Mouse (Mus musculus): ENCODE measurements around the gene Carm1.

The Carm1 gene

DNA sequence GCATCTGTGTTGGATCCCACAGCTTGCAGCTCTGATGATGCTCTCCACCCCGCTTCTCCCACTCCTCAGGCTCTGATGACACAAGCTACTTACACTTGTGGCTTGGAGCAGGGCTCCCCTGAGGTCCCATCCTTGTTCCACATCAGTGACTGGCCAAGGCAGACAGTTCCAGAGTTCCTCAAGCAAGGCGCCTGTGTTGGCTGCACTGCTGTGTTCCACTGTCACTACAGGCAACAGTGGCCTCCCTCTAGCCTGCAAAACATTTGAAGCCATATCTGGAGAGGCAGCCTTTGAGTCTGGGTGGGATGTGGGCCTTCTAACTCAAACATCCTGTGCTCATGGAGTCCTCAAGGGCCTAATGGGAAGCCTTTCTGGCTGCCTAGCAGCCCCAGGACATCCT, 10.3 kb downstream of the Carm1 start:
- ChIA-PET CTCF (interaction anchor here in 3 of 4 experiments (0.6 to 3.5 kb wide), 4 partner anchors 11 to 66 kb away, joined by 3 to 17 read pairs (median 6); partner anchors contain the start of gene Carm1 (in 1 of the 3)), POLR2A (interaction anchor here in 3 of 4 experiments (0.6 to 5.9 kb wide), 13 partner anchors 9 to 320 kb away, joined by 3 to 66 read pairs (median 4); partner anchors contain the start of genes Carm1 (in 2 of the 3), Qtrt1 (in 1 of the 3), Timm29 (in 1 of the 3) and Yipf2 (in 1 of the 3))

- CTCF ChIA-PET = interaction anchor here in 3 of 4 experiments (0.6 to 1.2 kb wide), 3 partner anchors 12 to 54 kb away, joined by 3 to 8 read pairs (median 3); no protein-coding TSS in a partner anchor
- POLR2A ChIA-PET = interaction anchor here in 3 of 4 experiments (0.7 to 5.9 kb wide), 14 partner anchors 9 to 320 kb away, joined by 3 to 66 read pairs (median 4); partner anchors contain the start of genes Carm1 (in 2 of the 3), Timm29 (in 2 of the 3) and Yipf2 (in 2 of the 3)
Measured at GRCm38 (mm10) chr9:21557556-21557955, 10.9 kb downstream of the Carm1 start.

- ChIA-PET CTCF (interaction anchor here in 3 of 4 experiments (0.6 to 2.3 kb wide), 3 partner anchors 12 to 63 kb away, joined by 3 to 8 read pairs (median 7); no protein-coding TSS in a partner anchor), POLR2A (interaction anchor here in 3 of 4 experiments (0.7 to 5.9 kb wide), 12 partner anchors 8 to 165 kb away, joined by 3 to 66 read pairs (median 4); partner anchors contain the start of genes Carm1 (in 2 of the 3), Timm29 (in 2 of the 3), Yipf2 (in 2 of the 3) and Ldlr (in 1 of the 3))
Measured at GRCm38 (mm10) chr9:21558366-21558765, 11.7 kb downstream of the Carm1 start.

DNA sequence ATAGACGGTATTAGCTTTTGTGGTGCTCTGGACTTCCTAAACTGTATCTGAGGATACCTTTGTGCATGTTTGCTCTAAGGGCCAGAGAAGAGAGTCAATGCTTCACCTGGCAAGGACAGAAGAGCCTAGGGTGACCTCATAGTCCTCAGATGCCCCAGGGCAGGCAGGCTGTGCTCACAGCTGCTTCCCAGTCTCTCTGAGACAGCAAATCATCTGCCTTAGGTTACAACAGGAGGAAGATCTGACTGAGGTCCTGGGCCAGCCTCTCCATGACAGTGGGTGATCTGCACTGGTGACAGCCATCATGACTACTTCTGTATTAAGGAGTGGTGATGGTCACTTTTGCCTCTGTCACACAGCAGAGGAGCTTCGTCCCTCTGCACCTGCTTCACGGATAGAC, 12.5 kb downstream of the Carm1 start:
- CTCF ChIA-PET = interaction anchor here in 3 of 4 experiments (0.5 to 2.9 kb wide), 3 partner anchors 13 to 42 kb away, joined by 7 to 13 read pairs (median 10); no protein-coding TSS in a partner anchor

DNA sequence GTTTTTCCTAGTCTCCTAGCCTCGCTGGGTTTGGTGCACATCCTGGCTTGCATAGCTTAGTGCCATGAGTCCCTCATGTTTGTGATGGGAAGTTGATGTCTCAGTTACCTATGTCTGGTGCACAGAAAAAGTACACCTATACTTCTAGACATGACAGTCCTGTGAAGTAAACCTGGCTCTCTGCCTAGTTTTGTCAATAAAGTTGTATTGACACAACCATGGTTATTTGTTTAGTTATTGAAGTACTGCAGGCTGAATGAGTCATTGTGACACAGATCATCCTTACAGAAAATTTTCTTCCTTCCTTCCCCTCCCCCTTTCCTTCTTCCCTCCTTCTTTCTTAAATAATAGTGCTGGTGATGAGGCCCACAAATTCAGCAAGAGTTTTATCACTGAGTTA, 17.7 kb downstream of the Carm1 start:
- ChIA-PET POLR2A (interaction anchor here in 1 of 4 experiments (1.2 to 3.3 kb wide), 3 partner anchors 9 to 28 kb away, joined by 4 to 19 read pairs (median 6); no protein-coding TSS in a partner anchor), CTCF (interaction anchor here in 3 of 4 experiments (0.6 to 1.1 kb wide), 3 partner anchors 18 to 118 kb away, joined by 3 to 4 read pairs (median 3); no protein-coding TSS in a partner anchor)

More for the DNA sequence above, 12.5 kb downstream of the Carm1 start:
- POLR2A ChIA-PET = interaction anchor here in 3 of 4 experiments (0.6 to 5.9 kb wide), 14 partner anchors 8 to 830 kb away, joined by 3 to 66 read pairs (median 4); partner anchors contain the start of genes Carm1 (in 2 of the 3), Timm29 (in 2 of the 3), Yipf2 (in 2 of the 3) and Ldlr (in 1 of the 3)

DNA sequence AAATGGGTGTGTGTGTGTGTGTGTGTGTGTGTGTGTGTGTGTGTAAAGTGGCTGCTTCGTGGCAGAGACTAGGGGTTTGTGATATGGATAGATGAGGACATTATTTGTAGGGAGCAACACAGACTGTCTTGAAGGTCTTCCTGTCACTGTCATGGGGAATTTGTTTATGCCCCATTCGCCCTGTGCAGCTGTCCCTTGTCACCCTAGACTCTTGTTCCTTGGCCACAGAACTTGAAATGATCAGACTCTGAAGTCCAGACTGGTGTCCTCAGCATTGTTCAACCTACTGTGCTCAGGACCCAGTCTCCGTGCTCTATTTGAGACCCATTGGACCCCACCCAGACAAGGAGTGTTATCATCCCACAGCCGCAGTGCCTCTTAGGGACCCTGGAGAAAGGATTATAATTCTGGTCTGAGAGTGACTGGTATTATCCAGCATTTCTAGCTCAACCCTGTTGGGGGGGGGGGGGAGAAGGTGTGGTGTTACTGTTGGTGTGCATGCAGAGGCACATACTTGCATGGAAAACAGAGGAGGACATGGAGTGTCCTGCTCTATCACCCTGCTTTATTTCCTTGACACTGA, 18.4 kb downstream of the Carm1 start:
- ChIA-PET CTCF (interaction anchor here (0.5 to 1.1 kb wide), 6 partner anchors 19 to 408 kb away, joined by 3 to 5 read pairs (median 4); partner anchors contain the start of gene Carm1 (in 1 of the 4)), POLR2A (interaction anchor here in 3 of 4 experiments (0.6 to 4.5 kb wide), 13 partner anchors 7 to 79 kb away, joined by 3 to 20 read pairs (median 4); no protein-coding TSS in a partner anchor)

- CTCF ChIA-PET = interaction anchor here in 2 of 4 experiments (0.5 kb wide), 2 partner anchors 22 to 509 kb away, joined by 3 to 5 read pairs; no protein-coding TSS in a partner anchor
- POLR2A ChIA-PET = interaction anchor here (0.6 to 4.5 kb wide), 14 partner anchors 8 to 373 kb away, joined by 3 to 20 read pairs (median 5); partner anchors contain the start of gene Carm1 (in 1 of the 4)
Measured at GRCm38 (mm10) chr9:21566538-21566937, 19.8 kb downstream of the Carm1 start.

DNA sequence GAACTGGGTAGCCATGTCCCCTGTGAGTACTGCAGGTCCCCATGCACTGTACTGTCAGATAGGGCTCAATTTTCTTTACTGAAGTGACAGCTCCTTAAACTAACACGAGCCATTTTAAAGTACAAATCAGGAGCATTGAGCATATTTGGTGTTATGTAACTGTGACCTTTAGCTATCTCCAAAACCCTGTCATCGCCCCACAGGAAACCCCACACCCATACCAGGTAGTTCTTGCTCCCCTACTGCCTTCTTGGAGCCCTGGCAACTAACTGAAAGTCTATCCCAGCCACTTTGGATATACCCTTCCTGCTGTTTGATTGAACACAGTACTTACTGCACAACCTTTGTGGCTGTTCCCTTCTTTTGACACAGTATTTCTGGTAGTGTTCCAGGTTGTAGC, 20.4 kb downstream of the Carm1 start:
- POLR2A ChIA-PET = interaction anchor here (0.6 to 4.5 kb wide), 14 partner anchors 9 to 374 kb away, joined by 3 to 20 read pairs (median 4); no protein-coding TSS in a partner anchor
- CTCF ChIA-PET = interaction anchor here in 2 of 4 experiments (0.5 kb wide), 2 partner anchors 23 to 508 kb away, joined by 3 to 5 read pairs; no protein-coding TSS in a partner anchor

DNA sequence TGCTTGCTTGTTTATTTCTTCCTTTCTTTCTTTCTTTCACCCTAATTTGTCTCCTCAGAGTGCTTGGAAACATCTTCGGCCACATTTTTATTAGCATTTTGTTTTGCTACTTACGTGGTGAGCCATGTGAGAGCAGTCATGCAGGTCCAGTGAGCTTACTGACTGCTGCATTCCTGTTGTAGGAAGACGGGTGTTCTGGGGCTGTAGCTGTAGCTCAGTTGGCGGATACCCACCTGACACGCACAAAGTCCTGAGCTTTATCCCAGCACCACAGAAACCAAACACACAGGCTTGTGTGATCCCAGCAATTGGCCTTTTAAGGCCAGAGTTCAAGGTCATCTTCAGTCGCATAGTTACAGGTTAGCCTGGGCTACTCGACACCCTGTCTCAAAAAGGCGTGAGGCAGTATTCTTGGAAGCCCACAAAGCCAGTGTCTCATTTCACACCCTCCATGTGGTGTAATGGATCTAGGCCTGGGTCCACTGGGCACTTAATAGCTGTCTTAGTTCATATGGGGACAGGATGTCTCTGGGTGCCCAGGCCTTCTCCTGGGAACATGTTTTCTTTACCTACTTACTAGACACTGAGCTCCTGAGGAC, 22.1 kb downstream of the Carm1 start:
- ChIA-PET CTCF (interaction anchor here in 1 of 4 experiments (0.6 kb wide), 1 partner anchor 80 kb away, joined by 4 read pairs; no protein-coding TSS in a partner anchor), POLR2A (interaction anchor here in 2 of 4 experiments (0.6 to 4.5 kb wide), 14 partner anchors 8 to 554 kb away, joined by 3 to 20 read pairs (median 6); partner anchors contain the start of genes Carm1 (in 1 of the 2) and Timm29 (in 1 of the 2))

DNA sequence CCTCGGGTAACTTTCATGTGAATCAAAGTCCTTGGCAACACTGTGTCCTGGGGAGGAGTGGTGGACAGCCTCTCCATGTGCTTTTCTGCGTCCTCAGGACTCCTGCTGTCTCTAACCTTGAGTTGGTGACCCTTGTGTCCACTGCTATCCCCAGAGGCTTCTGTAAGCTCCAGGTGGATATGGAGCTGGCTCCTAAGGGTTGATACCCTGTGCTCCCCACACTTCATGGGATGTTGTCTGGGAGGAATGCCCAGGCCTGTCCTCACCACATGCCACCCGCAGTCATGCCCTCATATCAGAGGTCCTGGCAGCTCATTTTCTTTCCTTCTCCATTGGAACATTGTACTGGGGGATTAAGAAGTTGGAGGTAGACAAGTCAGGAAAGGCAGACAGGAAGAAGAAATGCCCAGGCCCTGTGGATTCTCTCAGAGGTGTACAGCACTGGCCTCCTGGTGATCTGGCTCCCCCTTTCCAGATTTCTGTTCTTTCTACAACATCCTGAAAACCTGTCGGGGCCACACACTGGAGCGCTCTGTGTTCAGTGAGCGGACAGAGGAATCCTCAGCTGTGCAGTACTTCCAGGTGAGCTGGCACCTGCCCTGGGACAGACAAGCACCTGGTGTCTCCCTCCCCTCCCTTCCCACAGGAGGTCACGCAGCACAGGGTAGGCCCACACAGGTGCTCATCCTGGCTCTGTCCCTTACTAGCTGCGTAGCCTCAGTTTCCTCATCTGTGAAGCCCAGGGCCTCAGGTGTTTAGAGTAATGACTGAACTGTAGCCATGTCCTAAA, 27.5 kb downstream of the Carm1 start:
- CTCF ChIA-PET = interaction anchor here in 2 of 4 experiments (0.7 to 1.6 kb wide), 2 partner anchors 24 to 28 kb away, joined by 3 to 4 read pairs; no protein-coding TSS in a partner anchor
- POLR2A ChIA-PET = interaction anchor here in 2 of 4 experiments (0.6 to 4.4 kb wide), 15 partner anchors 11 to 386 kb away, joined by 3 to 31 read pairs (median 4); partner anchors contain the start of genes Carm1 (in 2 of the 2), Timm29 (in 1 of the 2) and Yipf2 (in 1 of the 2)

DNA sequence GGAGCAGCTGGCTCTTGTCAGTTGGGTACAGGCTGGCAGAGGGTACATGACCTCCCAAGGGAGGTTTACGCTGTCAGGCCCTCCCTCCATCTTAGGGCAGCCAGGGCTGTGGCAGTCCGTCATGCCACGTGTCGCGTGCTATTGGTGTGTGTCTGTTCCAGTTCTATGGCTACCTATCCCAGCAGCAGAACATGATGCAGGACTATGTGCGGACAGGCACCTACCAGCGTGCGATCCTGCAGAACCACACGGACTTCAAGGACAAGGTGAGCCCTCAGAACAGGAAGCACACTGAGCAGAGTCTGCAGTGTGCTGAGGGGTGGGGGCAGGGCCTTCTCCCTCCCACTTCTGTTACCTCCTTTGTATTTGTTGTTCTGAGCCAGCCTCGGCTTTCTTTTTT, 28.6 kb downstream of the Carm1 start:
- POLR2A ChIA-PET = interaction anchor here in 2 of 4 experiments (0.7 to 3.1 kb wide), 15 partner anchors 10 to 160 kb away, joined by 3 to 8 read pairs (median 4); partner anchors contain the start of genes Carm1 (in 1 of the 2), Timm29 (in 1 of the 2) and Yipf2 (in 1 of the 2)
- CTCF ChIA-PET = interaction anchor here in 3 of 4 experiments (0.5 to 0.7 kb wide), 3 partner anchors 18 to 545 kb away, joined by 3 read pairs; no protein-coding TSS in a partner anchor

DNA sequence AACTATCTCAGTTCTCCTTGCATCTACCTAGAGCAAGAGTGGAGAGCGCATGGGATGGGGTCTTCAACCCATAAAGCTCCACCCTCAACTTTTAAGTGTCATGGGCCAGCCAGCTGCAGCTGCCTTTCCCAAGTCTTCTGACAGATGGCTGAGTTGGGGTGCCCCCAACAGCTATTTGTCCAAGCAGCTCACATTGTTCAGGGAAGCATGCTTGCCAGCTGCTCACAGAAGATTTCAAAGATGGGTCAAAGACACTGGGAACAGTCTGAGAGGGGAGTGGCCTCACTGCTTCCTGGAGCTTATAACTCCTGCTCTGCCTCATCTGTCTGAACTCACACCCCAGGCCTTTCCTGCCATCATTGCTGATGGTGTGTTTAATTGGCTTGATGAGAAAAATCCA, 29.6 kb downstream of the Carm1 start:
- ChIA-PET POLR2A (interaction anchor here in 2 of 4 experiments (0.6 to 3.2 kb wide), 10 partner anchors 9 to 51 kb away, joined by 3 to 19 read pairs (median 5); partner anchors contain the start of genes Carm1 (in 1 of the 2), Timm29 (in 1 of the 2) and Yipf2 (in 1 of the 2)), CTCF (interaction anchor here in 3 of 4 experiments (0.7 to 1.3 kb wide), 3 partner anchors 14 to 26 kb away, joined by 3 to 6 read pairs (median 3); no protein-coding TSS in a partner anchor)

DNA sequence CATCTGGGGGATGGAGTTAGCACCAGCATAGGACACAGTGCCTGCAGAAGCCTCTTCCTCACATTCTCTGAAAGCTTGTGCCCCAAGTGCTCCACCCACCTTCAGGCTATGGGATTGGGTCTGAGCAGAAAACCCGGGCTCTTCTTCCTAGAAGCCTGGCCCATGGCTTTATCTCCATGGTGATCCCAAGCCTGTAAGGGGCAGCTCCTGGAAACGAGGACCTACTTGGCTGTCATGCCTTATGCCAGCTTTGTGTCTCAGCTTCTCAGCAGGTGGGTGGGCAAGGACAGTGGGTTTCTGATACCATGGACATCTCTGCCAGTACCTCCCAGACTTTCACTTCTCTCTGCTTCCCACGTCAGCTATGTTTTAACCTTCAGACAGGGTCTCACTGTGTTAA, 31.5 kb downstream of the Carm1 start:
- POLR2A ChIA-PET = interaction anchor here in 2 of 4 experiments (0.8 to 3.2 kb wide), 10 partner anchors 9 to 32 kb away, joined by 3 to 19 read pairs (median 3); no protein-coding TSS in a partner anchor
- CTCF ChIA-PET = interaction anchor here in 3 of 4 experiments (0.5 to 0.7 kb wide), 3 partner anchors 20 to 417 kb away, joined by 3 to 7 read pairs (median 6); no protein-coding TSS in a partner anchor

GRCm38 (mm10) chr9:21585401-21585800, 38.7 kb downstream of the Carm1 start:
- ChIA-PET CTCF (no interaction called here), POLR2A (interaction anchor here in 1 of 4 experiments (0.9 to 2.7 kb wide), 3 partner anchors 9 to 13 kb away, joined by 4 to 7 read pairs (median 6); no protein-coding TSS in a partner anchor)

DNA sequence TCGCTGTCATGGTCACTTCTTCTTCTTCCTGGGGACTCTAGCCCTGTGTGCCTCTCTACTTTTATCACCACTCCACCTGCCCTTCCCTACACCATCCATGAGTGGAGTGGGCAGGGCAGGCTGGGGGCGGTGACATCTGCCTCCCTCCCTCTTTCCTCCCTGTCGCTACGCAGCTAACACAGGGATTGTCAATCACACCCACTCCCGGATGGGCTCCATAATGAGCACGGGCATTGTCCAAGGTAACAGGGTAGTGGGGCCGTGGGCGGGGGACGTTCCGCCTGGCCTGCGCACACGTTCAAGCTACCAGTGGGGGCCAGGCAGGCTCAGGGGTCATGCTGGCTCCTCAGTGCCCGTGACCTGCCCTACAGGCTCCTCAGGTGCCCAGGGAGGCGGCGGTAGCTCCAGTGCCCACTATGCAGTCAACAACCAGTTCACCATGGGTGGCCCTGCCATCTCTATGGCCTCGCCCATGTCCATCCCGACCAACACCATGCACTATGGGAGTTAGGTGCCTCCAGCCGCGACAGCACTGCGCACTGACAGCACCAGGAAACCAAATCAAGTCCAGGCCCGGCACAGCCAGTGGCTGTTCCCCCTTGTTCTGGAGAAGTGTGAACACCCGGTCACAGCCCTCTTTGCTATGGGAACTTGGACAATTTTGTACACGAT, 41.1 kb downstream of the Carm1 start:
- ChIA-PET POLR2A (interaction anchor here in 2 of 4 experiments (0.9 to 2.8 kb wide), 5 partner anchors 10 to 221 kb away, joined by 3 to 8 read pairs (median 3); no protein-coding TSS in a partner anchor), CTCF (interaction anchor here in 2 of 4 experiments (0.6 to 1.4 kb wide), 3 partner anchors 11 to 49 kb away, joined by 3 to 4 read pairs (median 3); no protein-coding TSS in a partner anchor)

- ChIA-PET POLR2A (interaction anchor here in 2 of 4 experiments (0.9 to 2.8 kb wide), 7 partner anchors 10 to 222 kb away, joined by 3 to 8 read pairs (median 3); no protein-coding TSS in a partner anchor), CTCF (interaction anchor here in 2 of 4 experiments (0.6 to 1.4 kb wide), 4 partner anchors 11 to 49 kb away, joined by 3 to 4 read pairs (median 3); no protein-coding TSS in a partner anchor)
Measured at GRCm38 (mm10) chr9:21588350-21588749, 41.7 kb downstream of the Carm1 start.

Data from embryonic stem cell, embryonic (primary cell).